Mouse (Mus musculus) cerebellum, postnatal 4 days (tissue): ENCODE measurements around the gene Icam5.

Experiments used
- DNase-seq, 2 experiments: peaks; one replicate each; pipeline ENCODE4 v3.0.0; 2022; ENCODE audit warnings: low spot score in 2 of 2, mixed read lengths in 1 of 2

Icam5 gene

DNA sequence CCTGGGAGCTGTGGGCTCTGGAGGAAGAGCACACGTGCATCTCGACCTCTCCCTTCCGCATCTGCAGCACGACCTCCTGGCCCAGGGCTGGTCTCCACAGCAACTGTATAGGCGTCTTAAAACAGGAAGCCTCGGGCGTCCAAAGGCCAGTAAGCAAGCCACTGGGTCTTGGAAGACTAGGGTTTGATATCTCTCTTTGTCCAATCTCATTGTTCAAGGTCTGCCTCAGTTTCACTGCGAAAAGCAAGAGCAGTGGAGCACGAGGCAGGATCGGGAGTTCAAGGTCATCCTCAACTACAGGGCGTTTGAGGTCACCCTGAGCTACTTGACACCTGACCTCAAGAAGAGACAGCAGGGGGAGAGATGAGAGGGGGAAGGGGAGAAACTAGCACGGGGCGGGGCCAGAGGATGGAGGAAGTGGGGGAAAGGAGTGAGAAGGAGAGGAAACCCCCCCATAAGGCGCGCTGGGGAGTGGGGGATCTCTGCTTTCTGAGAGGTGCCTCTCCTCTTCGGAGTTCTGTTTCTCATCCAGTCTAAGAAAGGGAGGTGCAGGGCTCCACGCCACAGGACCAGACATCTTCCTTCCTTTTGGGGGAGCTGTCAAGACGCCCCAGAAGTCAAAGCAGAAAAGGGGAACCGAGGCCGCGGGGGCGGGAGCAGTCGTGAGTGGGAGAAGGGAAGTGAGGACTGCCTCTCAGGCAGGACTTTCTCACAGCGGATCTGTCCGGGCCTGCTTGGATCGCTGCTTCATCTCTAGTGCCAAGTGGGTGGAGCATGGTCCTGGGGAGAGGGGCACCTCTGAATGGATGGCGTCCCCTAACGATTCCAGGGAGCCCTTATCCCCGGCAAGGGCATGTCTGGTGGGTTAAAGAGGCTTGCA is 16.9 kb upstream of the Icam5 start:
- no peak for DNase-seq

DNA sequence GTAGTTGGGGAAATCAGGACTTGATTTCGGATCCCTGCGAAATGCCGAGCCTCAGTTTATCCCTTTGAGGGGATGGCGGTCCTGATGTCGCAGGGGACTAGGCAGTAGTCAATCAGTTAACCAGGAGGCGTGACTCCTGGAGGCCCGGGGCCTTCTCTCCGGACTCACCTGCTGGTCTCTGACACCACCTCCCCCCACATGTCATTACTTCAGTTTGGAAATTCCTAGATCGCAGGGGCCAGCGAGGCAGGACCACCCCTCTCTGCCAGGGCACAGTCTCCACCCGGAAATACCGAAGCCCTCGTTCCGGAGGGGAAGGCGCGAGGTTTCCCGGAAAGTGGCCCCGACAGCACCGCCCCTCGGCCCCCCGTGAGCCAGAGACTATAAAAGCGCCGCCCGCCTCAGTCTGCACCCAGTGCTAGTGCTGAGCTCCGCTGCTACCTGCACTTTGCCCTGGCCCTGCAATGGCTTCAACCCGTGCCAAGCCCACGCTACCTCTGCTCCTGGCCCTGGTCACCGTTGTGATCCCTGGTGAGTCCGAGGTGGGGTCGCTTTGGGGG is 16.2 kb upstream of the Icam5 start, which contains the start of gene Icam1:
TSS of gene Icam1 (plus strand) at position 415 of the 560 bp plus-strand sequence.
- DNase-seq, result no peak

DNA sequence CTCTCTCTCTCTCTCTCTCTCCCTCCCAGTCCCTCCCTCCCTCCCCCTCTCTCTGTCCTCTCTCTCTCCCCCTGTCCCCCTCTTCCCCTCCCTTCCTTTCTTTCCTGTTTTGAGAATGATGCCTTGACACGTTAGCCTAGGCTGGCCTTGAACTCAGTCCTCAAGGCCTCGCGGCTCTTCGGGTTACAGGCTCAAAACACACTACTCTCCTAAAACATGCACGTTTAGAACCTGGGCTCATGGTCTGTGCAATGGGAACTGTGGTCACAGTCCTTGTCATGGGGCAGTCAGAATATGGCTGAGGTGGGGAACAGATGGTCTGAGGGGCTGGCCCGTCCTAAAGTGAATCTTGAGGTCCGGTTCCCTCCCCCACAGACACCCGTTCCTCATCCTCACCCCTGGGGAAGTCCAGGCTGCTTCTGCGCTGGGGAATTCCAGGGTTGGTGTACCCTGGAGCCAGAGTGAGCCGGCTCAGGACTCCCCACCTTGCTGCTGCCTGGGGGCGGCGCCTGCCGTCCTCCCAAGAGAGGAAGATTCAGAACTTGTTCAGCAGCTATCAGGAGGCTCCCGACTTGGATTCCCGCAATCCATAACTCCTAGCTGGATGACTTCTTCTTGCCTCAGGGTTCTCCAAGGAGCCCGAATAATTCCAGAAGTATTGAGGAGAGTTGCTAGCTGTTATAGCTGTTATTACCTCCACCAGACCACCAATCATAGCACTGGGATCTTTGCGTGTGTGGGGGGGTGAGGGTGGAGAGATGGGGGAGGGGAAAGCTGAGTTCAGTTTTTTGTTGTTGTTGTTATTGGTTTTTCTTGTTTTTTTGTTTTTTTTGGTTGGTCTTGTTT is 15.3 kb upstream of the Icam5 start:
- no peak for DNase-seq

GRCm38 (mm10) chr9:21017177-21017575 is 14.7 kb upstream of the Icam5 start:
- no peak for DNase-seq

DNA sequence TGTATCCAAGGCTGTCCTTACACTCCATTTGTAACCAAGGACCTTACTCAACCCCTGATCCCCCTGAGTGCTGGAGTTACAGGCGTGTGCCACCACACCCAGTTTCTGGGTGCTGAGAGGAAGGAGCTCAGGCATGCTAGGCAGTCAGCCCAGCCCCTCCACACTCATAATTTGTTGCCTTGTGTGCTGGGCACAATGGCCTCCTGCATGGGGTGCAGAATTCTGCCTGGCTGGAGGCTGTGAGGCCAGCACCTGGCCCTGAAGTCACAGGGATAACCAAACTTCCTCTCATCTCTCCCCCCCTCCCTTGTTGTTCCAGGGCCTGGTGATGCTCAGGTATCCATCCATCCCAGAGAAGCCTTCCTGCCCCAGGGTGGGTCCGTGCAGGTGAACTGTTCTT is 13.3 kb upstream of the Icam5 start:
- DNase-seq, result no peak

DNA sequence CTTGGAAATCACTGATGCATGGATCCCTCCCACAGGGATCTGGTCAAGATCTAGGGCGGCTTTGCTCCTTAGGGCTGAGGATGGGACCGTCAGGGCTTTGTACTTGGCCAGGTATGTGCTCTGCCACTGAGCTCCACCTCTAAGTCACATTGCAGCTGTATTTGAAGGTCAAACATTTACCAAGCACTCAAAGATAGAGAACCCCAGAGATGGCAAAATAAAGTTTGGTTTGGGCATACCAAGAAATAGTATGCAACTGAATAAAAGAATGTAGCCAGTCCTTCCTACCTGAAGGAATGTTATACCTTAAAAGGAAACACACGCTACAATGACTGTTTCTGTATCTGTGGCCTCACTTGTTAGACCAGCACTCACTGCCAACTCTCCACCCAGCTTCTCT is 10.5 kb upstream of the Icam5 start:
- no peak for DNase-seq

DNA sequence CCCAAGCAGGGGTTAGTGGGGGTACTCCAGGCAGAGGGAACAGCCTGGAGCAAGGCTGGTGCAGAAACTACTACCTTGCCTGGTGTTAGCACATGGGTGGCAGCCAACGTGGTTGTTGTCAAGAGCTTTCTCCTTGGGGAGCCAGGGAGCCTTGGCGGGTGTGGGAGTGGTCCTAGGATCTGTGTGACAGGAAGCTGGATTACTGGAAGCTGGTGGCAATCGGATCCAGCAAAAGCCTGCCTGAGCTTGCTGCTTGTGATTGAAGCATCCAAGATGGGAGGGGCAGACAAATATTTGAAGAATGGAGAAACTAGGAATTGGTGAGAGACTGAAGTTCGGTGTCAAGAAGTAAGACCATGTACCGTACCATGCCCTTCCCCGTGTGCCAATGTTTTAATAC is 9.6 kb upstream of the Icam5 start:
- no peak for DNase-seq

GRCm38 (mm10) chr9:21022726-21023125 is 9.1 kb upstream of the Icam5 start:
- DNase-seq, result no peak

- DNase-seq, result no peak
Observed at GRCm38 (mm10) chr9:21025258-21025810, 6.5 kb upstream of the Icam5 start.

GRCm38 (mm10) chr9:21026849-21027248 is 5.0 kb upstream of the Icam5 start:
- DNase-seq, result no peak

GRCm38 (mm10) chr9:21027774-21028290 is 4.0 kb upstream of the Icam5 start:
- no peak for DNase-seq

- no peak for DNase-seq
Observed at GRCm38 (mm10) chr9:21028560-21029110, 3.2 kb upstream of the Icam5 start.

DNA sequence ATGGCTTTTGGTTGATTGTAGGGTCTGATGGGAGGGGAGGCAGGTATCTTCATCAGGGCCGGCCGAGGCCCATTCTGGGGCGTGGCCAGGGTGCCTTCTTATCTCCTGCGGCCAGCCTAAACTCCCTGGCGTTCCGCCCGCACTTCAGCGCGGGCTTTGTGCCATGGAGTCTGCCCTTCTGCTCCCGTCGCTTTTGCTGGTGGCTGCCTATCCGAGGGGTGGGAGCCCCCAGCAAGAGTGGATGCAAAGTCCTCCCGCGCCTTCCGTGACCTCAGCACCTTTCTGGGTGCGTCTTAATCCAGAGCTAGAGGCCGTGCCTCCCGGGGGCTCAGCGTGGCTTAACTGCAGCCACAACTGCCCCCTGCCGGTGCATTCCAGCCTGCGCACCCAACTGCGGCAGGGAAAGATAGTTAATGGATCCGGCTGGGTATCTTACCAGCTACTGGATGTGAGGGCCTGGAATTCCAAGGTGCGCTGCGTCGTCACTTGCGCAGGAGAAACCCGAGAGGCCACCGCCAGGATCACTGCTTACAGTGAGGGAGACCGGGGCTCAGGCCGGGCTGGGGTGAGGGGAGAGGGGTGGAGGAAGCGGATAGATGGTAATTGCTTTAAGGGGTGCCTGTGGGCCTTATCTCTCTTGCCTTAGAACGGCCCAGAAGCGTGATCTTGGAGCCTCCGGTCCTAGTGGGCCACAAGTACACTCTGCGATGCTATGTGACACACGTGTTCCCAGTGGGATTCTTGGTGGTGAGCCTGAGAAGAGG is 2.4 kb upstream of the Icam5 start, which contains the start of gene Icam4:
TSS of gene Icam4 (plus strand) at position 83 of the 764 bp plus-strand sequence.
- DNase-seq, result peak; percentile 36 to 71

GRCm38 (mm10) chr9:21030055-21030600 is 1.7 kb upstream of the Icam5 start:
- no peak for DNase-seq

- peak; percentile 62 to 80 for DNase-seq
Observed at GRCm38 (mm10) chr9:21030781-21031250, 1.1 kb upstream of the Icam5 start.

GRCm38 (mm10) chr9:21031251-21031895 is 500 bp upstream of the Icam5 start:
- DNase-seq, result peak in 1 of 2 experiments; percentile 43

DNA sequence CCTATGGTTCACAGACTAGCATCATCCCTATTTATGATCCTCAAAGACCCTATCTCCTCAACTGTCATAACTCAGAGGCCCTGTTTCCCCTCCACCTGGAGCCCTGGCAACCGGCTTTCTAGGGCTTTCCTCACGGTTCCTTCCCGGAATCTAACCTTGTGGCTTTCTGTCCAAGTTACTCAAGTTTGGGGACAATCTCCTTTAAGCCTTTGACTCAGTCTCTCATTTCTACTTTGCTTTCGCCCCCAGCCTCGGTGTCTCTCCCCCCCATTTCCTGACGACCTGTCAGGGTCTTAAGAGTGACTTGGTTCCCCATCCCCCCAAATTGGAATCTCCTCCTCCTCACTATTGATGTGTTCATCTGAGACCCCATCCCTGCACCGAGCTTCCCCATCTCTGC is 618 bp downstream of the Icam5 start:
- DNase-seq, result no peak

DNA sequence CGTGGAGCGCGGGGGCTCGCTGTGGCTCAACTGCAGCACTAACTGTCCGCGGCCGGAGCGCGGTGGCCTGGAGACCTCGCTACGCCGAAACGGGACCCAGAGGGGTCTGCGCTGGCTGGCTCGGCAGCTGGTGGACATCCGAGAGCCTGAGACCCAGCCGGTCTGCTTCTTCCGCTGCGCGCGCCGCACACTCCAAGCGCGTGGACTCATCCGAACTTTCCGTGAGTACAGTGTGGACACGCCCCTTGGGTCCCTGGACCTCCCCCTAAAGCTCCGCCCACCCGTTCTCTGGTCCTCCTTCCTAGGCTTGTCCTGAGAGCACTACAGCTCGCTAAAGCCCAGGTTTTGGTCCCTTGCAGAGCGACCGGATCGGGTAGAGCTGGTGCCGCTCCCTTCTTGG is 1.3 kb downstream of the Icam5 start:
- DNase-seq, result peak in 1 of 2 experiments; percentile 44

DNA sequence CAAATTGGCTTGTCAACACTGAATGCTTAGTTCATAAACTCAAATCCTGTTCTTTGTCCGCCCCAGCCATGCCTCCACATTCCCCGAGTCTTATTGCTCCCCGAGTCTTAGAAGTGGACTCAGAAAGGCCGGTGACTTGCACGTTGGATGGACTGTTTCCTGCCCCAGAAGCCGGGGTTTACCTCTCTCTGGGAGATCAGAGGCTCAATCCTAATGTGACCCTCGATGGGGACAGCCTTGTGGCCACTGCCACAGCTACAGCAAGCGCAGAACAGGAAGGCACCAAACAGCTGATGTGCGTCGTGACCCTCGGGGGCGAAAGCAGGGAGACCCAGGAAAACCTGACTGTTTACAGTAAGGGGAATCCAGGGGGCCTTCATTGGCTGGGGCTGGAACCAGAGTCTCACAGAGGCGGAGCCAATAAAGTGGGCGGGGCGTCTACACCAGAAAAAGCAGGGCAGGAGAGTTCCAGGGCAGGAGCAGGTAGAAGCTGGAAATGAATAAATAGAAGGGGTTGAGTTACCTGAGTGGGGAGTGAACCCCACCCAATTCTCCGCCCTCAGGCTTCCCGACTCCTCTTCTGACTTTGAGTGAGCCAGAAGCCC is 2.7 kb downstream of the Icam5 start:
- no peak for DNase-seq
